Mouse (Mus musculus): ENCODE results near the gene Gfer.

GRCm38 (mm10) chr17:24677500-24678080, 18.4 kb downstream of the Gfer start:
- TF ChIP-seq ZMIZ1 (IDR thresholded peaks at IDR 0.05; ENCODE audit: low read depth, low read length) (no peak), ETS1 (conservative IDR thresholded peaks at IDR 0.05; ENCODE audit: low read depth, low read length) (no peak)
